Mouse (Mus musculus) liver, postnatal 0 days (tissue): ENCODE data around the gene Zbtb8b. TPM values are rescaled to one million over a fixed set of nuclear protein-coding genes. Genes with fewer than 3 reads are reported as not detected.
A peak's percentile ranks its signal among the peaks of the same experiment; 100 is the strongest.

Experiments used
- ATAC-seq: fragments of 200-750 bp; cut with Nextera tagmentation; 2 replicates; pipeline ENCODE4 v1.8.0; 2017; ENCODE audit warnings: mild to moderate bottlenecking, moderate library complexity
- DNase-seq: peaks from one replicate; pipeline ENCODE4 v3.0.0-alpha.2; 2016
- H3K27ac ChIP-seq: fragments of 300-500 bp; sonication (generic); 2 replicates; pipeline ENCODE4 v1.5.1; 2014; ENCODE audit warnings: antibody characterized with exemption, moderate library complexity, mild to moderate bottlenecking, low read depth
- H3K27me3 ChIP-seq: fragments of 300-500 bp; sonication (generic); 2 replicates; pipeline ENCODE4 v1.6.1; 2014; ENCODE audit warnings: low read length, control low read depth, mixed read lengths; ENCODE audit not compliant: insufficient read depth
- H3K36me3 ChIP-seq: fragments of 300-500 bp; sonication (generic); replicated peaks from 2 replicates; pipeline ENCODE4 v1.6.1; 2014; ENCODE audit warnings: mild to moderate bottlenecking, control low read depth, low read length, moderate library complexity, mixed read lengths; ENCODE audit not compliant: insufficient read depth
- H3K4me1 ChIP-seq: fragments of 300-500 bp; sonication (generic); 2 replicates; pipeline ENCODE4 v1.6.1; 2014; ENCODE audit warnings: antibody characterized with exemption, mild to moderate bottlenecking, control low read depth; ENCODE audit not compliant: insufficient read depth
- H3K4me2 ChIP-seq: fragments of 300-500 bp; sonication (generic); 2 replicates; pipeline ENCODE4 v1.6.1; 2014; ENCODE audit warnings: low read depth, mild to moderate bottlenecking, low read length, moderate library complexity, mixed read lengths
- H3K4me3 ChIP-seq: fragments of 300-500 bp; sonication (generic); 2 replicates; pipeline ENCODE4 v1.5.1; 2014; ENCODE audit warnings: low read depth, low read length
- H3K9ac ChIP-seq: fragments of 300-500 bp; sonication (generic); replicated peaks from 2 replicates; pipeline ENCODE4 v1.6.1; 2014; ENCODE audit warnings: mild to moderate bottlenecking, moderate library complexity
- H3K9me3 ChIP-seq: fragments of 300-500 bp; sonication (generic); 2 replicates; pipeline ENCODE4 v1.6.1; 2016; ENCODE audit warnings: mild to moderate bottlenecking, control low read depth, low read length, mixed read lengths
- CTCF ChIP-seq: sonication (generic); IDR thresholded peaks from 2 replicates; pipeline ENCODE4 v1.5.1; 2016; ENCODE audit warnings: antibody characterized with exemption, low read depth
- EP300 ChIP-seq: IDR thresholded peaks from 2 replicates; pipeline ENCODE4 v1.6.1; 2016; ENCODE audit warnings: antibody characterized with exemption, low read depth, mild to moderate bottlenecking
- WGBS: fragments of 180-500 bp; shearing (Covaris S2); extraction: QIAGEN DNeasy Blood & Tissue Kit; methylation state at CpG from one replicate; pipeline ENCODE4 v1.1.7; 2014; ENCODE audit not compliant: insufficient replicate concordance; 5-methylcytosine and 5-hydroxymethylcytosine counted together
- polyA plus RNA-seq: library from polyadenylated mRNA; unstranded; fragments of >200 nt; fragmentation: Nextera tagmentation; extraction: Ambion mirVana; gene quantifications from 2 replicates; pipeline ENCODE4 v1.2.1, GENCODE M21; 2015

Zbtb8b gene
- polyA plus RNA-seq, 1 experiment from 2014 or later: 0.55 TPM

DNA sequence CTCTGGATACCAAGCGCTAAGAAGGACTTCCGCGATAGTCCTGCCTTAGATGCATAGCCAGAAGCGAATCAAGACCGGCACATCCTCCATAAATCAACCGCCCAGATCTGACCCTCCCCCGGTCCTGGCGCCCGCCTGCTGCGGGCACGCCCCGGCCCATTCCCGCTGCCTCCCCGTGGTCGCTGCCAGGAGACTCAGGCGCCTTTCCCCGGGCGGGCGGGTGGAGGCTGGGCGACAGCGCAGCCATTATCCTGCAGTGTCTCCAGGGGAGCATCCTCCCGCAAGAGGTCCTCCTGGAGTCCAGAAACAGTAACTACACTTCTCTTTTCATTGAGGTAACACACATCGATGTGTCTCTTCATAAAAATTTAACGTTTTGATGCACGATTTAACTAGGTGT lies 34.2 kb downstream of the Zbtb8b start:
- Histone ChIP-seq H3K9me3 (no peaks in the 10 kb centered on the region), H3K4me2 (peak overlapping the region; percentile 77), H3K27ac (no peak overlapping the region), H3K27me3 (peaks cover 2% of the 10 kb centered on the region; the same call in 1 of the 2 replicates), H3K9ac (peak overlapping the region; percentile 47), H3K4me1 (peaks cover 4% of the 10 kb centered on the region; the same call in 1 of the 2 replicates), H3K36me3 (no peaks in the 10 kb centered on the region), H3K4me3 (peak overlapping the region; percentile 43)
- TF ChIP-seq EP300 (no peak), CTCF (peak; percentile 60)
- DNase-seq (peak; percentile 56), ATAC-seq (peak; percentile 45; the same call in 1 of the 2 replicates)
- 3% methylated on average over 25 of the region's 25 CpGs for WGBS

- 79% methylated on average over 4 of the region's 4 CpGs for WGBS
- no peak overlapping the region for H3K9ac ChIP-seq
- H3K36me3 ChIP-seq: no peaks in the 10 kb centered on the region
- no peak overlapping the region for H3K27ac ChIP-seq
- H3K27me3 ChIP-seq: no peaks in the 10 kb centered on the region
- no peak overlapping the region for H3K4me3 ChIP-seq
- TF ChIP-seq CTCF: no peak
- DNase-seq (no peak), ATAC-seq (no peak)
- H3K4me1 ChIP-seq: no peaks in the 10 kb centered on the region
- no peak overlapping the region for H3K4me2 ChIP-seq
- no peaks in the 10 kb centered on the region for H3K9me3 ChIP-seq
Observed at GRCm38 (mm10) chr4:129399813-129400212, 40.8 kb downstream of the Zbtb8b start.

DNA sequence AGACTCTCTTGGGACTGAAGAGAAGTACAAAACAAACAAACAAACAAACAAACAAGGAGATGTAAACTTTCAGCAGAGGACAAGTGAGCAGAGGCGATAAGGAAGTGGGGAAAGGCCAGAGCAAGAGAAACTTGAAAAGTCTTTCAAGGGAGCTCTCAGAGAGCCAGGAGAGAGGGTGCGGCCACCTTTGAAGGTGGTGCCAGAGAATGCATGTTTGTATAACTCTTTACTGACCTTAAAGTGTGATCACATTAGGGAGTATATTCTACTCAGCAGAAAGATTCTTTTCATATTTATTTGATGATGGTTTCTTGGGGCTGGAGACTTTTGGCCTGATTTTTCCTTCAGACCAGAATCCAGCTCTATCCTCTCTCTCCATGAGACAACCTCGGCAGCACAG lies 43.7 kb downstream of the Zbtb8b start:
- WGBS: 82% methylated on average over 3 of the region's 3 CpGs
- no peak overlapping the region for H3K9ac ChIP-seq
- H3K27me3 ChIP-seq: no peaks in the 10 kb centered on the region
- H3K4me2 ChIP-seq: no peak overlapping the region
- no peak for TF ChIP-seq EP300
- no peak for TF ChIP-seq CTCF
- DNase-seq (no peak), ATAC-seq (no peak)
- H3K4me3 ChIP-seq: no peak overlapping the region
- no peaks in the 10 kb centered on the region for H3K36me3 ChIP-seq
- H3K9me3 ChIP-seq: no peaks in the 10 kb centered on the region
- no peak overlapping the region for H3K27ac ChIP-seq
- no peaks in the 10 kb centered on the region for H3K4me1 ChIP-seq

DNA sequence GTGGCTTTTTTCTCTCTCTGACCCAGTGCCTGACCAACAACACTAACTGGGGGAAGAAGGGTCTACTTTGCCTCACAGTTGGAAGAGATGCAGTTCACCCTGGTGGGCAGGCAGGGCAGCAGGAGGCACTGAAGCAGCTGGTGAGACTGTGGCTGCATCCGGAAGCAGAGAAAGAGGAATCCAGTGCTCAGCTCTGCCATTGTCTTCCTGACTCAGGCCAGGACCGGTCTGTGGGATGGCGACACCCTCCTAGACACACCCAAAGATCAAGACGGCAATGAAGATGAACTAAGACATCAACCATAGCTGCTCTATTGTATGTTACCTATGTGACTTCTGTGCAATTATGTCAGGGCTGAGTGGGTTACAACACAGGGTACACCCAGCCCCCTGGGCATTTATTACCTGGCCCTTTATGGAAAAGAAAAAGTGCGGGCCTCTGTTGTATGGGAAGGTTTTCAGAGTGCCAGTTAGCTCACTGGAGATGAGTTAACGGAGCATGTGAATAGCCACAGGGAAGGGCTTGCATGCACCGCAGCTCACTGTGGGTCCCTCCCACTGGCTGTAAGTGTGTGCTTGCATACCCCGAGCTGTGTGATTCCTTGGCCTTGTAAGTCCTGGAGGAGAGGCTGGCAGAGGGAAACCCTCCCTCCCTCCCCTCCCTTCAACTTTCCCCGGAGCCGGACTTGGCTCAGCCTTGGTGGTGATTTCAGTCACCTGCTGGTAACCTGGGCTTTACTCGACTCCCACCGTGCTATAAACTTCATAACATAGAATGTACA lies 46.4 kb downstream of the Zbtb8b start:
- no peak for ATAC-seq
- H3K27me3 ChIP-seq: no peaks in the 10 kb centered on the region
- H3K4me2 ChIP-seq: no peak overlapping the region
- H3K4me1 ChIP-seq: no peaks in the 10 kb centered on the region
- WGBS: 56% methylated on average over 11 of the region's 12 CpGs
- no peak overlapping the region for H3K9ac ChIP-seq
- no peaks in the 10 kb centered on the region for H3K36me3 ChIP-seq
- H3K27ac ChIP-seq: no peak overlapping the region
- no peak for DNase-seq
- no peaks in the 10 kb centered on the region for H3K9me3 ChIP-seq
- TF ChIP-seq EP300 (no peak), CTCF (no peak)
- H3K4me3 ChIP-seq: no peak overlapping the region

GRCm38 (mm10) chr4:129390936-129391557 lies 49.6 kb downstream of the Zbtb8b start:
- no peaks in the 10 kb centered on the region for H3K9me3 ChIP-seq
- H3K9ac ChIP-seq: no peak overlapping the region
- ATAC-seq (no peak), DNase-seq (no peak)
- H3K4me3 ChIP-seq: no peak overlapping the region
- peaks cover 5% of the 10 kb centered on the region; the same call in 1 of the 2 replicates for H3K4me1 ChIP-seq
- H3K27me3 ChIP-seq: no peaks in the 10 kb centered on the region
- no peak overlapping the region for H3K4me2 ChIP-seq
- TF ChIP-seq CTCF (no peak), EP300 (no peak)
- WGBS: 67% methylated on average over 7 of the region's 7 CpGs
- no peak overlapping the region for H3K27ac ChIP-seq
- no peaks in the 10 kb centered on the region for H3K36me3 ChIP-seq

DNA sequence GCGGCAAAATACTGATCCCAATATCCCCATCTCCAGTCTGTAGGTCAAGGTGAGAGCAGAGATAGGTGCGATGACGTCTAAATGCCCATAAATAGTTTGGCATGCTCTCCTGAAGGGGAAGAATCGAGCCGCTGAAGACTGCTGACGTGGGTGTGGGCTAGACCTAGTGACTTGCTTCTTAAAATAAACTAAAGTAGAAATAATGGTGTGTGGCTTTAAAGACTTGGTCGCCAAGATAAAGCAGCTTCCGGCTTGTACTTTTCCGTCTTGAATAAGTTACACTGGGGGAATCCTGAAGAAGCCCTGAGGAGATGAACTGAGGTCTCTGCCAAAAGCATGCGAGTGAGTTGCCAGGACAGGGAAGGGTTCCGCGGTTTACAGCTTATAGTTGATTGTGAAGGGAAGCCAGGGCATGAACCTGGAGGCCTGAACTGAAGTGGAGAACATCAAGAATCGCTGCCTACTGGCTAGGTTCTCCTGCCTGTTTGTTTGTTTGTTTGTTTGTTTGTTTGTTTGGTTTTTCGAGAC lies 50.4 kb downstream of the Zbtb8b start:
- no peak for DNase-seq
- no peak overlapping the region for H3K4me2 ChIP-seq
- no peaks in the 10 kb centered on the region for H3K9me3 ChIP-seq
- no peak overlapping the region for H3K27ac ChIP-seq
- no peaks in the 10 kb centered on the region for H3K36me3 ChIP-seq
- peaks cover 10% of the 10 kb centered on the region for H3K4me1 ChIP-seq
- WGBS: 68% methylated on average over 14 of the region's 14 CpGs
- no peaks in the 10 kb centered on the region for H3K27me3 ChIP-seq
- TF ChIP-seq CTCF: no peak
- TF ChIP-seq EP300: no peak
- no peak overlapping the region for H3K4me3 ChIP-seq
- no peak overlapping the region for H3K9ac ChIP-seq
- ATAC-seq: no peak
